Mouse (Mus musculus): ENCODE results near the gene Wbp2nl. TPM values are rescaled to one million over a fixed set of nuclear protein-coding genes. Genes with fewer than 3 reads are reported as not detected.

The Wbp2nl gene
- total and polyA plus RNA-seq, 3 experiments, result not detected

DNA sequence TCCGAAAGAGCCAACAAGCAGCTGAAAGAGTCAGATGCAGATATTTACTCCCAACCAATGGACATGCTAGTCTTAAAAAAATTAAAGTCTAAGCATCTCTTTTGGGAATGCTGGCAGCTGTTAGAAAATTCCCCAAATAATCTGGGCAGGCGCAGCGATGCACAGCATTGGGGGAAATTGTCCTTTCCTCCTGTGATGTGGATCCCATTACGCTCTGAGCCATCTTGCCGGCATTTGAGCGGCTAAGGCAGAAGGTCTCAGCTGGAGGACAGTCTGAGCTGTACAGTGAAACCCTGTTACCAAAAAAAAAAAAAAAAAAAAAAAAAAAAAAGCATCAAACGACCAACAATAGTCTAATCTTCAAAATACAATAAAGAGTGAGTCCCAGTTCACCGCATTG lies 23.4 kb downstream of the Wbp2nl start:
- 79% methylated on average over 8 of the region's 8 CpGs for WGBS
- DNase-seq, result no peak
- Histone ChIP-seq H3K9ac (ENCODE audit: low read depth, low read length) (no peak overlapping the region), H3K79me2 (replicated peaks; ENCODE audit: control insufficient read depth, insufficient read depth, low read length) (no peaks in the 10 kb centered on the region), H3K4me1 (ENCODE audit: control insufficient read depth, insufficient read depth, low read length) (no peaks in the 10 kb centered on the region), H3K27ac (no peak overlapping the region), H3K4me3 (no peak overlapping the region), H3K27me3 (ENCODE audit: control insufficient read depth, insufficient read depth, low read length) (no peaks in the 10 kb centered on the region), H3K36me3 (ENCODE audit: control insufficient read depth, insufficient read depth, low read length) (no peaks in the 10 kb centered on the region)
- TF ChIP-seq EP300 (IDR thresholded peaks at IDR 0.05; ENCODE audit: insufficient read depth, low read depth, low read length), result no peak
- no peak for TF ChIP-seq CTCF (IDR thresholded peaks at IDR 0.05)
- no peak for TF ChIP-seq POLR2A (IDR thresholded peaks at IDR 0.05; ENCODE audit: insufficient read depth, low read depth, low read length)
- intact Hi-C loops (cut with DNase I), result no loop called here

DNA sequence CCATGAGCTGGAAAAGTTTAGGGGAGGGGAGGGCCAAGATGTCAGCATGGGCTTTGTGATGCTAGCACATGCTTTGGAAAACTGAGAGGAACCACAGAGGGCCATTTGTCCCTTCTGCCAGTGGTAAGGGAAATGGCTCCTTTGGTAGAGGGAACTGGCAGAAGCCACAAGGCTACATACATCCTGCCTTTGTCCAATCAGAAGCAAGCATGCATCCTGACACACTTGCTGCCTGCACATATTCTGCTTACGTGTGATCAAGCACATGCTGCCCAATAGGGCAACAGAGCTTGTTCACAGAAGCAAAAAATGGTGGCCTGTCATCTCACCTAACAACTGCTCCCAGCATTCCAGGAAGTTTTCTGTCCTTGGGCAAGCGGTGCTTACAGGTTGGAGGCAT lies 26.6 kb downstream of the Wbp2nl start:
- H3K27me3 ChIP-seq (ENCODE audit: control insufficient read depth, insufficient read depth, low read length), result no peaks in the 10 kb centered on the region
- no peak overlapping the region for H3K9ac ChIP-seq (ENCODE audit: low read depth, low read length)
- no peaks in the 10 kb centered on the region for H3K79me2 ChIP-seq (replicated peaks; ENCODE audit: control insufficient read depth, insufficient read depth, low read length)
- no peak overlapping the region for H3K4me3 ChIP-seq
- no peak for TF ChIP-seq POLR2A (IDR thresholded peaks at IDR 0.05; ENCODE audit: insufficient read depth, low read depth, low read length)
- TF ChIP-seq EP300 (IDR thresholded peaks at IDR 0.05; ENCODE audit: insufficient read depth, low read depth, low read length), result no peak
- no peak for TF ChIP-seq CTCF (IDR thresholded peaks at IDR 0.05)
- WGBS, result 61% methylated on average over 2 of the region's 2 CpGs
- DNase-seq, result no peak
- no peaks in the 10 kb centered on the region for H3K36me3 ChIP-seq (ENCODE audit: control insufficient read depth, insufficient read depth, low read length)
- no peak overlapping the region for H3K27ac ChIP-seq
- H3K4me1 ChIP-seq (ENCODE audit: control insufficient read depth, insufficient read depth, low read length), result no peaks in the 10 kb centered on the region
- intact Hi-C loops (cut with DNase I), result no loop called here

DNA sequence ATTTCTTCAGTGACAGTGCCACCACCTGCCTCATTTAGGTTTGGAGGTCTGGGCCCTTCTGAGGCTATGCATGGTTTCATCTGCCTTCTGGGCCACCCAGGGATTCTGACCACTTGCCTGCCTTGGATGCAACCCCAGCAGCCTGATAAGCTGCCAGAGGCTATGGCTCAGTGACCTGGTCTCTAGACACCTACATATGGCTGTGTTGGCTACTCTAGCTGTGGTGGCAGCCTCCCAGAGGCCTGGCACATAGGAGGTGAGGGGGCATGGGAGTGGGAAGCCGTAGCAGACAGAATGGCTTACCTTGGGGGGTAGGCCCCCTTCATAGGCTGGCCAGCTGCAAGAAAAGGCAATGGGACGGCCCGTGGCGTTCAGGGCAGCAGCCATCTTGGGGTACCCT lies 36.4 kb downstream of the Wbp2nl start:
- peaks cover 4% of the 10 kb centered on the region; the same call in 1 of the 2 replicates for H3K4me1 ChIP-seq (ENCODE audit: control insufficient read depth, insufficient read depth, low read length)

DNA sequence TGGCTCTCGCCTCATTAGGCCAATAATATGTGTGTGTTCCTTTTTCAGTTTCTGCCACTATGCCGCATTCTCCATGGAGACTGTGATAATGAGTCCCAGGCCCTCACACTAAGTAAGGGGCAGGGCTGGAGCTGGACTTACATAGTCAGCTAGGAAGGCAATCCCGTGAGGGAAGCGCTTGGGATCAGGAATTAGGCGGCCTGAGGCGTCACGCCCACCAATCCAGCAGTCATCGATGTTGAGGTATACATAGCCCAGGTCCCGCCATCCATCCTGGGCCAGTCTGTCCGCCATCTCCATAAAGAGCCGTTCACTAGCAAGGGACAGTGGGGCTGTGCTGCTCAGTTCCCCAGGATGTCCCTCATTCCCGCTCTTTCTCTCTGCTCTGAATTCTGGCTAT lies 37.9 kb downstream of the Wbp2nl start:
- Histone ChIP-seq H3K79me2 (replicated peaks; ENCODE audit: control insufficient read depth, insufficient read depth, low read length) (no peaks in the 10 kb centered on the region), H3K4me1 (ENCODE audit: control insufficient read depth, insufficient read depth, low read length) (peaks cover 6% of the 10 kb centered on the region), H3K27me3 (ENCODE audit: control insufficient read depth, insufficient read depth, low read length) (no peaks in the 10 kb centered on the region), H3K9ac (ENCODE audit: low read depth, low read length) (no peak overlapping the region), H3K36me3 (ENCODE audit: control insufficient read depth, insufficient read depth, low read length) (no peaks in the 10 kb centered on the region), H3K27ac (no peak overlapping the region), H3K4me3 (no peak overlapping the region)
- TF ChIP-seq CTCF (IDR thresholded peaks at IDR 0.05) (no peak), POLR2A (IDR thresholded peaks at IDR 0.05; ENCODE audit: insufficient read depth, low read depth, low read length) (no peak), EP300 (IDR thresholded peaks at IDR 0.05; ENCODE audit: insufficient read depth, low read depth, low read length) (no peak)
- DNase-seq, result no peak
- WGBS, result 88% methylated on average over 12 of the region's 12 CpGs
- intact Hi-C loops (cut with DNase I), result loop anchor here (5.0 kb wide), 1 partner anchor 69 kb away; no protein-coding TSS in a partner anchor

More for the DNA sequence above, 36.4 kb downstream of the Wbp2nl start:
- DNase-seq, result no peak
- 96% methylated on average over 4 of the region's 4 CpGs for WGBS
- Histone ChIP-seq H3K9ac (ENCODE audit: low read depth, low read length) (no peak overlapping the region), H3K4me3 (no peak overlapping the region), H3K36me3 (ENCODE audit: control insufficient read depth, insufficient read depth, low read length) (no peaks in the 10 kb centered on the region), H3K27ac (no peak overlapping the region), H3K79me2 (replicated peaks; ENCODE audit: control insufficient read depth, insufficient read depth, low read length) (no peaks in the 10 kb centered on the region), H3K27me3 (ENCODE audit: control insufficient read depth, insufficient read depth, low read length) (no peaks in the 10 kb centered on the region)
- intact Hi-C loops (cut with DNase I), result loop anchor here (5.0 kb wide), 1 partner anchor 68 kb away; no protein-coding TSS in a partner anchor
- TF ChIP-seq CTCF (IDR thresholded peaks at IDR 0.05) (no peak), POLR2A (IDR thresholded peaks at IDR 0.05; ENCODE audit: insufficient read depth, low read depth, low read length) (no peak), EP300 (IDR thresholded peaks at IDR 0.05; ENCODE audit: insufficient read depth, low read depth, low read length) (no peak)

DNA sequence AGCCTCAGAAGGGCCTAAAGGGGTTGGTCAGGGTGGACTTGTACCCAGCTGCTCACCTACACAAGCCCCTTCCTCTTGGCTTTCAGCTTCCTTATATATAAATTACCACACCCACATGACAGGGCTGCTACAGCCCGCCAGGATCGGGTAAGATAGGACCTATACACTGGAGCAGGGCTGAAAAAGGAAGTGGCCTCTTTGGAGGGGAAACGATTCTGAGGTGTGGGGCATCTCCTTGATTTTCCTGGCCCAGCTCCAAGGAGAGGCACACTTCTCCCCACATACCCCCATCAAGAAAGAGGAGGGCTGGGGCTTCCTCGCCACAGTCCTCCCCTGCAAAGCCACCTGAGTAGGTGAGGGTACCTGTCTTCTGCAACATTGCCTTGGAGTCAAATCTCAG lies 39.1 kb downstream of the Wbp2nl start:
- no peaks in the 10 kb centered on the region for H3K36me3 ChIP-seq (ENCODE audit: control insufficient read depth, insufficient read depth, low read length)
- no peak for TF ChIP-seq EP300 (IDR thresholded peaks at IDR 0.05; ENCODE audit: insufficient read depth, low read depth, low read length)
- no peaks in the 10 kb centered on the region for H3K79me2 ChIP-seq (replicated peaks; ENCODE audit: control insufficient read depth, insufficient read depth, low read length)
- H3K9ac ChIP-seq (ENCODE audit: low read depth, low read length), result peak overlapping the region; percentile 56; the same call in 1 of the 2 replicates
- peak overlapping the region; percentile 81 for H3K27ac ChIP-seq
- WGBS, result 18% methylated on average over 4 of the region's 4 CpGs
- peaks cover 7% of the 10 kb centered on the region for H3K4me1 ChIP-seq (ENCODE audit: control insufficient read depth, insufficient read depth, low read length)
- intact Hi-C loops (cut with DNase I), result loop anchor here (5.0 kb wide), 1 partner anchor 71 kb away; no protein-coding TSS in a partner anchor
- no peaks in the 10 kb centered on the region for H3K27me3 ChIP-seq (ENCODE audit: control insufficient read depth, insufficient read depth, low read length)
- DNase-seq, result no peak
- peak overlapping the region; percentile 72 for H3K4me3 ChIP-seq

DNA sequence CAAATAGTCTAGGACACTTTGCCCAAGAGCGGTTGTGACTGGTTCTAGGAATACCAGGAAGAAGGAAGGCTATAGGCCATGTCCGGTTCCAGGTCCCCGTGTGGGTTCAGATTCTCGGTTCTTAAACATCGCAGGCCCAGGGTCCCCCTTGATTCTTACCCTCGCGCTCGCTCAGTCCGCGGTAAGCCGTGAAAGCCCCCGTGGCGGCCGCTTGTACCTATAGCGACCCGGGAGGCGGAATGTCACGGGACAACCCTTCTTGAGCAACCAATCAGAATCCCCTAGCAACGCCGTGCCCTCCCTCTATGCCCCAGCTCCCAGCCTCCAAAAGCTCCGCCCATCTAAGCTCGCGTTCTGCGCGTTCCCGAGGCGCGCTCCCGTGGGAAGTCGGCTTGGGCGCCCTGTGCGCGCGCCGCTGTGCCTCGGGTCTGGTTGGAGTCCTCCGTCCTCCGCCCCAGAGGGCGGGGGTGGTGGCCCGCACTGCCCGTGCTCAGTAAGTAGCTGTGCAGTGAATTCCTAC lies 39.9 kb downstream of the Wbp2nl start, which contains the start of the genes Naga, Pheta2 and Smdt1:
TSS of gene Naga (minus strand) at position 333 of the 520 bp plus-strand sequence.
TSS of gene Pheta2 (plus strand) at position 350 of the 520 bp plus-strand sequence.
TSS of gene Smdt1 (plus strand) at position 367 of the 520 bp plus-strand sequence.
- Histone ChIP-seq H3K4me1 (ENCODE audit: control insufficient read depth, insufficient read depth, low read length) (peaks cover 7% of the 10 kb centered on the region), H3K27me3 (ENCODE audit: control insufficient read depth, insufficient read depth, low read length) (no peaks in the 10 kb centered on the region), H3K9ac (ENCODE audit: low read depth, low read length) (peak within 1 kb of the TSS; percentile 69), H3K27ac (peak within 1 kb of the TSS; percentile 81), H3K36me3 (ENCODE audit: control insufficient read depth, insufficient read depth, low read length) (no peaks in the 10 kb centered on the region), H3K4me3 (peak within 1 kb of the TSS; percentile 72), H3K79me2 (replicated peaks; ENCODE audit: control insufficient read depth, insufficient read depth, low read length) (no peaks in the 10 kb centered on the region)
- peak; percentile 98 to 99 for DNase-seq
- TF ChIP-seq EP300 (IDR thresholded peaks at IDR 0.05; ENCODE audit: insufficient read depth, low read depth, low read length) (0 out of 2 replicates have a peak, but pooled peaks have one; percentile 13), CTCF (IDR thresholded peaks at IDR 0.05) (peak; percentile 42), POLR2A (IDR thresholded peaks at IDR 0.05; ENCODE audit: insufficient read depth, low read depth, low read length) (peak; percentile 70)
- under 1% methylated on average over 41 of the region's 41 CpGs for WGBS
- intact Hi-C loops (cut with DNase I), result loop anchor here (5.0 kb wide), 1 partner anchor 71 kb away; no protein-coding TSS in a partner anchor
